Mouse (Mus musculus): ENCODE results near the gene Prkag2.

Prkag2 gene

GRCm38 (mm10) chr5:24908141-24908819 lies 192.2 kb downstream of the Prkag2 start:
- TF ChIP-seq GATA4 (IDR thresholded peaks at IDR 0.05; ENCODE audit: insufficient replicate concordance, low read length), result no peak

- no peak for TF ChIP-seq GATA4 (IDR thresholded peaks at IDR 0.05; ENCODE audit: insufficient replicate concordance, low read length)
Observed at GRCm38 (mm10) chr5:24907737-24908136, 192.7 kb downstream of the Prkag2 start.

- TF ChIP-seq GATA4 (IDR thresholded peaks at IDR 0.05; ENCODE audit: insufficient replicate concordance, low read length), result no peak
Observed at GRCm38 (mm10) chr5:24906844-24907243, 193.6 kb downstream of the Prkag2 start.

GRCm38 (mm10) chr5:24904941-24905340 lies 195.5 kb downstream of the Prkag2 start:
- TF ChIP-seq GATA4 (IDR thresholded peaks at IDR 0.05; ENCODE audit: insufficient replicate concordance, low read length), result no peak

GRCm38 (mm10) chr5:24904423-24904822 lies 196.0 kb downstream of the Prkag2 start:
- TF ChIP-seq GATA4 (IDR thresholded peaks at IDR 0.05; ENCODE audit: insufficient replicate concordance, low read length), result no peak

- TF ChIP-seq GATA4 (IDR thresholded peaks at IDR 0.05; ENCODE audit: insufficient replicate concordance, low read length), result no peak
Observed at GRCm38 (mm10) chr5:24904001-24904400, 196.4 kb downstream of the Prkag2 start.

GRCm38 (mm10) chr5:24902835-24903234 lies 197.6 kb downstream of the Prkag2 start:
- TF ChIP-seq GATA4 (IDR thresholded peaks at IDR 0.05; ENCODE audit: insufficient replicate concordance, low read length), result no peak

GRCm38 (mm10) chr5:24895606-24896005 lies 204.8 kb downstream of the Prkag2 start:
- TF ChIP-seq GATA4 (IDR thresholded peaks at IDR 0.05; ENCODE audit: insufficient replicate concordance, low read length), result no peak

GRCm38 (mm10) chr5:24894814-24895213 lies 205.6 kb downstream of the Prkag2 start:
- TF ChIP-seq GATA4 (IDR thresholded peaks at IDR 0.05; ENCODE audit: insufficient replicate concordance, low read length), result no peak

GRCm38 (mm10) chr5:24892461-24892860 lies 208.0 kb downstream of the Prkag2 start:
- TF ChIP-seq GATA4 (IDR thresholded peaks at IDR 0.05; ENCODE audit: insufficient replicate concordance, low read length), result no peak

- TF ChIP-seq GATA4 (IDR thresholded peaks at IDR 0.05; ENCODE audit: insufficient replicate concordance, low read length), result no peak
Observed at GRCm38 (mm10) chr5:24889860-24890259, 210.6 kb downstream of the Prkag2 start.

GRCm38 (mm10) chr5:24888874-24889591 lies 211.4 kb downstream of the Prkag2 start:
- TF ChIP-seq GATA4 (IDR thresholded peaks at IDR 0.05; ENCODE audit: insufficient replicate concordance, low read length), result no peak

- TF ChIP-seq GATA4 (IDR thresholded peaks at IDR 0.05; ENCODE audit: insufficient replicate concordance, low read length), result no peak
Observed at GRCm38 (mm10) chr5:24887271-24887670, 213.2 kb downstream of the Prkag2 start.

- TF ChIP-seq GATA4 (IDR thresholded peaks at IDR 0.05; ENCODE audit: insufficient replicate concordance, low read length), result no peak
Observed at GRCm38 (mm10) chr5:24878713-24879112, 221.7 kb downstream of the Prkag2 start.

- no peak for TF ChIP-seq GATA4 (IDR thresholded peaks at IDR 0.05; ENCODE audit: insufficient replicate concordance, low read length)
Observed at GRCm38 (mm10) chr5:24877836-24878624, 222.4 kb downstream of the Prkag2 start.

- no peak for TF ChIP-seq GATA4 (IDR thresholded peaks at IDR 0.05; ENCODE audit: insufficient replicate concordance, low read length)
Observed at GRCm38 (mm10) chr5:24876653-24877052, 223.8 kb downstream of the Prkag2 start.
